Mouse (Mus musculus) liver, embryonic 15.5 days (tissue): Measurements from ENCODE around the gene Fgfr3. TPM values are rescaled to one million over a fixed set of nuclear protein-coding genes. Genes with fewer than 3 reads are reported as not detected.
A peak's percentile ranks its signal among the peaks of the same experiment; 100 is the strongest.

Source experiments
- ATAC-seq: fragments of 200-750 bp; cut with Nextera tagmentation; 2 replicates; pipeline ENCODE4 v1.8.0; 2017; ENCODE audit warnings: moderate number of reproducible peaks, mild to moderate bottlenecking, moderate library complexity; ENCODE audit not compliant: insufficient read depth
- H3K27ac ChIP-seq: fragments of 300-500 bp; sonication (generic); replicated peaks from 2 replicates; pipeline ENCODE4 v1.5.1; 2015; ENCODE audit warnings: mild to moderate bottlenecking, inconsistent platforms
- H3K27me3 ChIP-seq: fragments of 300-500 bp; sonication (generic); 2 replicates; pipeline ENCODE4 v1.6.1; 2015; ENCODE audit warnings: mild to moderate bottlenecking, inconsistent platforms
- H3K36me3 ChIP-seq: fragments of 300-500 bp; sonication (generic); replicated peaks from 2 replicates; pipeline ENCODE4 v1.6.1; 2015; ENCODE audit warnings: moderate library complexity, mild to moderate bottlenecking, inconsistent platforms
- H3K4me1 ChIP-seq: fragments of 300-500 bp; sonication (generic); replicated peaks from 2 replicates; pipeline ENCODE4 v1.6.1; 2015; ENCODE audit warnings: inconsistent platforms
- H3K4me2 ChIP-seq: fragments of 300-500 bp; sonication (generic); 2 replicates; pipeline ENCODE4 v1.6.1; 2015; ENCODE audit warnings: moderate library complexity, mild to moderate bottlenecking, inconsistent platforms
- H3K4me3 ChIP-seq: fragments of 300-500 bp; sonication (generic); replicated peaks from 2 replicates; pipeline ENCODE4 v1.5.1; 2015; ENCODE audit warnings: mild to moderate bottlenecking, inconsistent platforms
- H3K9ac ChIP-seq: fragments of 300-500 bp; sonication (generic); 2 replicates; pipeline ENCODE4 v1.6.1; 2015; ENCODE audit warnings: moderate library complexity, mild to moderate bottlenecking, inconsistent platforms
- H3K9me3 ChIP-seq: fragments of 300-500 bp; sonication (generic); replicated peaks from 2 replicates; pipeline ENCODE4 v1.6.1; 2016; ENCODE audit warnings: inconsistent platforms
- WGBS: fragments of 180-500 bp; shearing (Covaris S2); methylation state at CpG from one replicate; pipeline ENCODE4 v1.1.7; 2015; ENCODE audit warnings: mixed read lengths; ENCODE audit not compliant: insufficient replicate concordance; 5-methylcytosine and 5-hydroxymethylcytosine counted together
- polyA plus RNA-seq: library from polyadenylated mRNA; unstranded; fragments of >200 nt; fragmentation: Nextera tagmentation; extraction: Ambion mirVana; gene quantifications from 2 replicates; pipeline ENCODE4 v1.2.1, GENCODE M21; 2015

Gene Fgfr3
- polyA plus RNA-seq, 1 experiment from 2014 or later = 2.7 TPM

DNA sequence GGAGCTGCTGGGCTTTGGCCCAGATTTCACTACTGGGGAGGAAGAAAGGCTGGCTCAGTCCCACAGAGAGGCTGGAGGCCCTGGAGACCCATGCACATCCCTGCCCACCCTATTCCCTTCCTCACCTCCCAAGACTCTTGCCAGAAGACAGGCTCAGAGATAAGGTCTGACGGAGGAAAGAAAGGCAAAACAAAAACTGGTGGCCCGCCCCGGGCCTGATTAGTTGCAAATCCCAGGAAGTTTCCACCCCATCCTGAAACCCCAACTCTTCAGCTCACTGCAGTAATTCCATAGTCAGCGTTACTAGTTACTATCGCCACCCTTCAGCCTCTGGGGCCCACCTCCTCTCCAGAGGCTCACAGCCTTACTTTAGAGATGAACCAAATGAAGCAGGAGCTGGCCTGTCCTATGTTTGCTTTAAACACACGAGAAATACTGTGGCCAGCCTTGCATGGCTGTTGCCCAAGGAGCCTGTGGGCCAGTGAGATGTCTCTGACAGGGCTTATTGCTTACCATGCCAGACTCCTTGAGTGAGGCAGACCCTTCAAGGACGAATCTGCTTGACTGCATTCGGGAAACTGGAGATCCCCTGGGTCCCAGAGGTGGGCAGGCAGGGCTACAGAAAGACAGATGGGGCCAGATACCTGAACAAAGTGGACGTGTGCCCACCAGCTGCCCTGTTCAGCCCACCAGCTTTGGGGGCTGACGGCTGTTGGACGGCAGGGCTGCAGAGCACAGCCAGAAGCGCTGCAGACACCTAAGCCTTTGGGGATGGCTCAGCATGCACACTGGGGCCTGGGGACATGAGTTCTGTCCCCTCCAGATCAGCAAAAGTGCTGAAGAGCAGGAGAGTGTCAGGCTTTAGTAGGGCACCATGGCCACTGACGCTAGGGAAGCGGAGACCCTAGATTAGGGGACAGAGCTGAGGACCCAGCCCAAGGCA is 32.9 kb upstream of the Fgfr3 start:
- no peak overlapping the region for H3K4me3 ChIP-seq
- no peak overlapping the region for H3K9ac ChIP-seq
- H3K4me2 ChIP-seq = no peak overlapping the region
- H3K9me3 ChIP-seq = no peaks in the 10 kb centered on the region
- WGBS = 58% methylated on average over 14 of the region's 14 CpGs
- peaks cover 16% of the 10 kb centered on the region for H3K27me3 ChIP-seq
- H3K27ac ChIP-seq = no peak overlapping the region
- H3K4me1 ChIP-seq = peaks cover 33% of the 10 kb centered on the region
- H3K36me3 ChIP-seq = no peaks in the 10 kb centered on the region
- no peak for ATAC-seq

GRCm38 (mm10) chr5:33689221-33689844 is 32.1 kb upstream of the Fgfr3 start:
- peaks cover 23% of the 10 kb centered on the region for H3K27me3 ChIP-seq
- H3K27ac ChIP-seq = no peak overlapping the region
- H3K9me3 ChIP-seq = no peaks in the 10 kb centered on the region
- 73% methylated on average over 20 of the region's 20 CpGs for WGBS
- no peak overlapping the region for H3K9ac ChIP-seq
- no peak overlapping the region for H3K4me3 ChIP-seq
- ATAC-seq = no peak
- H3K4me2 ChIP-seq = no peak overlapping the region
- H3K4me1 ChIP-seq = peaks cover 36% of the 10 kb centered on the region
- no peaks in the 10 kb centered on the region for H3K36me3 ChIP-seq

GRCm38 (mm10) chr5:33689852-33690645 is 31.4 kb upstream of the Fgfr3 start:
- Histone ChIP-seq H3K4me2 (no peak overlapping the region), H3K27ac (no peak overlapping the region), H3K27me3 (peaks cover 30% of the 10 kb centered on the region), H3K9ac (no peak overlapping the region), H3K36me3 (no peaks in the 10 kb centered on the region), H3K9me3 (no peaks in the 10 kb centered on the region), H3K4me1 (peaks cover 40% of the 10 kb centered on the region), H3K4me3 (no peak overlapping the region)
- no peak for ATAC-seq
- WGBS = 75% methylated on average over 11 of the region's 11 CpGs

GRCm38 (mm10) chr5:33692393-33692792 is 29.1 kb upstream of the Fgfr3 start:
- Histone ChIP-seq H3K27ac (no peak overlapping the region), H3K4me2 (peak overlapping the region; percentile 10; the same call in 1 of the 2 replicates), H3K27me3 (peaks cover 53% of the 10 kb centered on the region)

DNA sequence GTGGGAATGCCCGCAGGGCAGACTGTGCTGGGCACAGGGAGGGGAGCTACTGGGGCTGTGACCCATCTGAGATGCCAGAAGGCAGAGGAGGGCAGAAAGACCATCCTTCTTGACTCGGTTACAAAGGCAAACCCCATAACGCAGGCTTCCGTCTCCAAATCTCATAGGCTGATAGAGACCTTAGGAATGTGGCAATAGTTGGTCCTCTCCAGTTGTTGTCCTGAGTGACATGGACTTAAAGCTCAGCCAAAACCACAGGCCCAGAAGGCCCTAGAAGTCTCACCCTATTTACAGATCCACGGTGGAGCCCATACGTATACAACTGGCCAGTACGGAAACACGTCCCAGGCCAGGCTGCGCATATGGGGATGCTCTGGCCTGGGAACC is 27.0 kb upstream of the Fgfr3 start:
- H3K4me2 ChIP-seq = 0 out of 2 replicates have a peak overlapping the region, but pooled peaks have one; percentile 66
- ATAC-seq = peak; percentile 25; the same call in 1 of the 2 replicates

More at GRCm38 (mm10) chr5:33692393-33692792, 29.1 kb upstream of the Fgfr3 start:
- Histone ChIP-seq H3K9me3 (no peaks in the 10 kb centered on the region), H3K4me3 (no peak overlapping the region), H3K36me3 (no peaks in the 10 kb centered on the region), H3K9ac (no peak overlapping the region), H3K4me1 (peaks cover 43% of the 10 kb centered on the region)
- 12% methylated on average over 24 of the region's 24 CpGs for WGBS
- no peak for ATAC-seq

GRCm38 (mm10) chr5:33694848-33695717 is 26.4 kb upstream of the Fgfr3 start:
- WGBS = 6% methylated on average over 70 of the region's 71 CpGs
- Histone ChIP-seq H3K9me3 (no peaks in the 10 kb centered on the region), H3K9ac (peak overlapping the region; percentile 40; the same call in 1 of the 2 replicates), H3K4me2 (peak overlapping the region; percentile 66), H3K36me3 (no peaks in the 10 kb centered on the region), H3K27ac (peak overlapping the region; percentile 53; the same call in 1 of the 2 replicates), H3K27me3 (peaks cover 63% of the 10 kb centered on the region), H3K4me1 (peaks cover 29% of the 10 kb centered on the region), H3K4me3 (peak overlapping the region; percentile 35)
- ATAC-seq = peak; percentile 58

More for the DNA sequence above, 27.0 kb upstream of the Fgfr3 start:
- H3K9ac ChIP-seq = no peak overlapping the region
- no peaks in the 10 kb centered on the region for H3K9me3 ChIP-seq
- peaks cover 59% of the 10 kb centered on the region for H3K27me3 ChIP-seq
- WGBS = 72% methylated on average over 9 of the region's 9 CpGs
- H3K4me1 ChIP-seq = peaks cover 26% of the 10 kb centered on the region
- no peak overlapping the region for H3K27ac ChIP-seq
- H3K36me3 ChIP-seq = no peaks in the 10 kb centered on the region
- H3K4me3 ChIP-seq = no peak overlapping the region

- WGBS = 12% methylated on average over 24 of the region's 24 CpGs
- peak overlapping the region; percentile 35 for H3K4me3 ChIP-seq
- no peaks in the 10 kb centered on the region for H3K36me3 ChIP-seq
- H3K4me2 ChIP-seq = peak overlapping the region; percentile 66
- peak overlapping the region; percentile 40; the same call in 1 of the 2 replicates for H3K9ac ChIP-seq
- no peaks in the 10 kb centered on the region for H3K9me3 ChIP-seq
- peaks cover 63% of the 10 kb centered on the region for H3K27me3 ChIP-seq
- peaks cover 35% of the 10 kb centered on the region for H3K4me1 ChIP-seq
- no peak for ATAC-seq
- H3K27ac ChIP-seq = no peak overlapping the region
Measured at GRCm38 (mm10) chr5:33695718-33696121, 25.8 kb upstream of the Fgfr3 start.

GRCm38 (mm10) chr5:33696430-33696829 is 25.0 kb upstream of the Fgfr3 start:
- H3K4me2 ChIP-seq = no peak overlapping the region
- no peak overlapping the region for H3K4me3 ChIP-seq
- peaks cover 35% of the 10 kb centered on the region for H3K4me1 ChIP-seq
- no peak overlapping the region for H3K27ac ChIP-seq
- H3K36me3 ChIP-seq = no peaks in the 10 kb centered on the region
- 61% methylated on average over 5 of the region's 5 CpGs for WGBS
- H3K9me3 ChIP-seq = no peaks in the 10 kb centered on the region
- no peak overlapping the region for H3K9ac ChIP-seq
- H3K27me3 ChIP-seq = peaks cover 63% of the 10 kb centered on the region
- ATAC-seq = no peak

- Histone ChIP-seq H3K27ac (no peak overlapping the region), H3K4me3 (no peak overlapping the region), H3K4me2 (no peak overlapping the region), H3K27me3 (peaks cover 60% of the 10 kb centered on the region), H3K9me3 (no peaks in the 10 kb centered on the region), H3K36me3 (no peaks in the 10 kb centered on the region), H3K9ac (no peak overlapping the region), H3K4me1 (peaks cover 29% of the 10 kb centered on the region)
- WGBS = 50% methylated on average over 1 of the region's 1 CpGs
- ATAC-seq = no peak
Measured at GRCm38 (mm10) chr5:33697534-33697933, 23.9 kb upstream of the Fgfr3 start.

DNA sequence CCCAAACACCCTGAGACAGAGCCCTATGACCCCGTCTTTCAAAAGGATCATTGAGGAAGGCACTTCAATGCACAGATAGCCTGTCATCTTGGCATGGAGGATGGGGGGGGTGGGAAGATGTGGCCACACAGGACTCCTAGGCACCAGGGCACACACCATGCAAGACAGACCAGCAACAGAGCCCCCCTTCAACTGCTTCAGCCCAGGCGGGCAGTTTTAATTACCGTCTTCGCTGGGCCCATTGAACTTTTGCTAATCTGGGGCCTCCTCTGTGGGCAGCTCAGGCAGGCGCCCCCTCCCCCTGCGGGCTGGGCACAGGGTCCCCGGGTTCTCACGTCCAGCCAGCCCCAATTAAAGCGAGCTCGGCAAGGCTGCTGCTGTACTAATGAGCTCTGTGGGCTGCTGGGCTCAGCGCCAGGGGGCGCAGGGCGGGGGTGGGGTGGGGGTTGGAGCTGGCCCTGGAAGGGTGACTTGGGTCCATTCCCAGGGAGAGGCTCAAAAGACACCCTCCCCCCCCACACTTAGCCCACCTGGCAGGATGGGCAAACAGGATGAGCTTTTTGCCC is 23.4 kb upstream of the Fgfr3 start:
- H3K9ac ChIP-seq = no peak overlapping the region
- H3K36me3 ChIP-seq = no peaks in the 10 kb centered on the region
- no peak overlapping the region for H3K4me2 ChIP-seq
- H3K4me1 ChIP-seq = peaks cover 27% of the 10 kb centered on the region
- no peak for ATAC-seq
- 48% methylated on average over 13 of the region's 13 CpGs for WGBS
- no peak overlapping the region for H3K4me3 ChIP-seq
- no peaks in the 10 kb centered on the region for H3K9me3 ChIP-seq
- no peak overlapping the region for H3K27ac ChIP-seq
- peaks cover 55% of the 10 kb centered on the region for H3K27me3 ChIP-seq
